Mouse (Mus musculus) megakaryocyte progenitor cell, adult 5-6 weeks (primary cell): ENCODE data around the gene Ppp1r14a. TPM values are rescaled to one million over a fixed set of nuclear protein-coding genes. Genes with fewer than 3 reads are reported as not detected.
A peak's percentile ranks its signal among the peaks of the same experiment; 100 is the strongest.

Source experiments
- ATAC-seq: replicated peaks from 2 replicates; pipeline ENCODE4 v1.8.0; 2016; ENCODE audit warnings: mild to moderate bottlenecking, moderate TSS enrichment, inconsistent platforms; ENCODE audit not compliant: poor library complexity
- total RNA-seq, 2 experiments: library from RNA; stranded (forward) in 1 of 2; stranded (reverse) in 1 of 2; fragments of 157-497, 149-512 nt in 1 of 2; fragments of 200-1000 nt in 1 of 2; gene quantifications; 2 replicates each; pipeline versions ENCODE4 v1.2.3 to v1.2.4; 2015 to 2017

The Ppp1r14a gene
- total RNA-seq (2015), result not detected in 2 replicates
- total RNA-seq (2017), result 1.1 TPM in 1 of 2 replicates, not detected in the other

DNA sequence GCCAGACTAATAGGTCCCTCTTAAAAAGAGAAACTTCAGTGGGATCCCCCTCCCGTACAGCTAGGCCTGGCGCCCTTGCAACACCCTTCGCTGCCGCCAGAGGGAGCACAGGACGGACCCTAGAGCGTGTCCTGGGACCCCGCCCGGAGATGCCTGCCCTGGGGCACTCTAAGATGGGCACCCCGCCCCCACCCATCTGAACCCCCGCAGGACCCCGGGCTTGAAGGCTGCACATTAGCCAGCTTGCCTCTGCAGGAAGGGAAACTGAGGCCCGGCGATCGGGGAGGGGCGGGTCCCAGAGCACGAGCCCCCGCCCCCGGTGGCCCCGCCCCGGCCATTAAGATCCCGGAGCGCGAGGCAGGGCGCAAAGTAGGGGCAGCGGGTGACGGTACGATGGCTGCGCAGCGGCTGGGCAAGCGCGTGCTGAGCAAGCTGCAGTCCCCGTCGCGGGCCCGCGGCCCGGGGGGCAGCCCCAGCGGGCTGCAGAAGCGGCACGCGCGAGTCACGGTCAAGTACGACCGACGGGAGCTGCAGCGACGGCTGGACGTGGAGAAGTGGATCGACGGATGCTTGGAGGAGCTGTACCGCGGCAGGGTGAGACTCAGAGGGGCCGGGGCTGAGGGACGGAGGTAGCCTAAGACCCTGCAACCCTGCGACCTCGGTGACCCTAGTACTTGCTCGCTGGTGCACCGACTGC is at the start of gene Ppp1r14a:
TSS of gene Ppp1r14a (plus strand) at position 367 of the 697 bp plus-strand sequence.
- peak; percentile 84 for ATAC-seq

DNA sequence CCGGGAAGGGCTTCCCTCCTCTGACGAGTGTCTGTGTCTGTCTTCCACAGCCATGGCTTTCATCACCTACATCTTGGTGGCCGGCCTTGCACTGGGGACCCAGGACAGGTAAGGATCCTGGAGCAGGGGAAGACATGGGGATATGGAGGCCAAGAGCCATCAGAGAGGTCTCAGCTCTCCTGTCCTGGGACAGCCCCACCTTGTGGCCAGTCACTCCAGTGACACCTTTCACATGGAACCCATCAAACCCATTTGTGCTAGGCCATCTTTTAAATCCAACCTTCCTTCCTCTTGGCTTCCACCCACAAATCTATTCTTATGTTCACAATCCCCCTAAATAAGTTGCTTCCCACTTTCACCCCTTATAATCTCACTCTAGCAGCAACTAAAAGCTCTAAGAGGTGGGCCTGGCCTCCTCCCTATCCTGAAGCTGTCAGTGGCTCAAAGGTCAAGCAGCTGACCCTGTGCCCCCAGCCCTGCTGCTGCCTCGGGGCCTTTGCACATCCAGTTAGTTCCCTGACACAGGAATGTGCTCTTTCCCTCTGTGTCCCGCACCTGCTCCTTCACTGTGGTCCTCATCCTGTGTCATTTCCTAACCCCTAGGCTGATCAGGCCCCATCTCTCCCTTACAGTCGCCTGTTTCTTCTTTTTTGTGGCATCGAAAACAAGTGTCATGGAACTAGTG is 44.2 kb upstream of the Ppp1r14a start:
- peak; percentile 65 for ATAC-seq

DNA sequence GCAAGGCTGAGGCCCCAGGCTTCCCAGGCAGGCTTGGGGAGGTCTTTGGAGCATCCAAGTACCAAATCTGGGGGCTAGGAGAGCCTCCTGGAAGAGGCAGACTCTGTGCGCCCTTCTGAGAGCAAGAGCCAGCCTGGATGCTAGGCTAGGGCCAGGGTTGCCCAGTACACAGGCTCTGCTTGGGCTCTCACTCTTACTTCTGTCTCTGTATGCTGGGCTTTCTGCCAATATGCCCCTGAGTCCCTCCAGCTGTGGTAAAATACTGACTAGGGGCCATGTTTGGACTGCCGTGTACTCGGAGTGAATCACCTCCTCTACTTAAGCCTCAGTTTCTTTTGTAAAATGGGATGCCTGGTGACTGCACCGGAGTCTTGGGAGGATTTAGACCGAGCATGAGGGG is 43.1 kb upstream of the Ppp1r14a start:
- ATAC-seq, result no peak

DNA sequence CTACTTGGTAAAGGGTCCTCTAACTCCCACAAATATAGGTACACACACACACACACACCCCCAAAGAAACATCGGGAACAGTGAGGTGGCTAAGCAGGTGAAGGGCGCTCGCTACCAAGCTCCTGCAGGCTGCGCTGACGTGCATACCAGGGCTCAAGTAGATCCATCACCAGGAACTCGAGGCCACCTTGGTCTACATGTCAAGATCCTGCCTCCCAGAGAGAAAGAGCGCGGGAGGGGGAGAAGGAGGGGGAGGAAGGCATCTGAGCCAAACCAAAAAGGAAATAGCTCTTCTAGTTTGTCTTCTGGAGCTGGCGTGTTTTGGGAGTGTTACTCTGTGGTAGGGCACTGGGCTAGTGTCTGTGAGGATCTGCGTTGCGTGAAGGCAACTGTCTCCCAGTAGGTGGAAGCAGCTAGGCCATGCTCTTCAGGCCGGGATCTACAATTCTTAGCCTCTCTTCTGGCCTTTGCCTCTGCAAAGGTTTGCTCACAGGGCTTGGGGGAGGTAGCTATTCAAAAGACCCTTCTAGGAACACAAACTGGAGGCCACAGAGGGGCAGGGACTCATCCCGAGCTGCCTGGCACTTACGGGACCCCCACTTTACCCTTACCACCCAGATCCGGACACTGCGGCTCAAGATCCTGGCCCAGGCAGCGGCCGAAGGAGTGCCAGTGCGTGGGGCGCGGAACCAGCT is 42.3 kb upstream of the Ppp1r14a start:
- no peak for ATAC-seq

DNA sequence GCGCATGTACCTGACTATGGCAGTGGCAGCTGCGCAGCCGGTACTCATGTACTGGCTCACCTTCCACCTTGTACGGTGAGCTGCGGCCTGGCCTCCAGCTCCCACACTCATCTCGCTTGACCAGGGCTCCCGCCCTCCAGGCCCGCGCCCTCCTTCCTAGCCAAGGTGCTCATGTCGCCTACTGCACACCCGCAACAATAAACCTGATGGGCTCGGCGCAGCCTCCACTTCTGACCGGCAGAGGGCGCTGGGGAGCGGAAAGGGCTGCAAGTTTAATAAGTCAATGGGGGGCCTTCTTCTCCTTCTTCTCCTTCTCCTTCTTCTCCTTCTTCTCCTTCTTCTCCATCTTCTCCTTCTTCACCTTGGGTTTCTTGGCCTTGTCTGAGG is 41.8 kb upstream of the Ppp1r14a start:
- peak; percentile 76 for ATAC-seq

GRCm38 (mm10) chr7:29247706-29248105 is 41.4 kb upstream of the Ppp1r14a start:
- 0 out of 2 replicates have a peak, but pooled peaks have one; percentile 7 for ATAC-seq

DNA sequence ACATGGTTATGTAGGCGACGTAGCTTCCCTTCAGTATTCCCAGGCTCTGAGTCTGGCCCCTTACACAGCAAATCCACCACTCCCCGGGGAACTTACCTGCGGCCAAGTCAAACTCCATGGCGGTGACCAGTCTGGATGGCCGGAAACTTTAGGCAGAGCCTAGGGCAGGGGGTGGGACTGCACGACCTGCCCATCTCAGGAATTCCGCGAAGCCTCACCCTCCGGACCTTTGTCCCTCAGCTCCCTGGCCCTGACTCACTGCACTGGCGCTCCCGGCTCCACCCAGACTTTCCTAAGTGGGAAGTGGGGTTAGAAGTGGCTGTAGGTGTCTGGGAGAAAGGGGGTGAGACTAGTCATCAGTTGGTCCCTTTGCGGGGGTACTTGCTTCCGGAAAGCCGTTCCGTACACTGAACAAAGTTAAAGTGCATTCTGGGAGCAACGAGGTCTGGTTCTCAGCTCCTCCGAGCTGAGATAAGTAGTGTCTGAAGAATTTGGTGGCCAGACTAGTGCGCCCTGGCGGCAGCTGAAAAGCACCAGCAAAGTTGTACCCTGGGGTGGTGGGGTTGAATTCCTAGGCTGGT is 40.8 kb upstream of the Ppp1r14a start, which contains the start of gene 2200002D01Rik:
TSS of gene 2200002D01Rik (minus strand) at position 206 of the 581 bp plus-strand sequence.
- ATAC-seq, result 0 out of 2 replicates have a peak, but pooled peaks have one; percentile 30

GRCm38 (mm10) chr7:29251166-29251565 is 37.9 kb upstream of the Ppp1r14a start:
- no peak for ATAC-seq

DNA sequence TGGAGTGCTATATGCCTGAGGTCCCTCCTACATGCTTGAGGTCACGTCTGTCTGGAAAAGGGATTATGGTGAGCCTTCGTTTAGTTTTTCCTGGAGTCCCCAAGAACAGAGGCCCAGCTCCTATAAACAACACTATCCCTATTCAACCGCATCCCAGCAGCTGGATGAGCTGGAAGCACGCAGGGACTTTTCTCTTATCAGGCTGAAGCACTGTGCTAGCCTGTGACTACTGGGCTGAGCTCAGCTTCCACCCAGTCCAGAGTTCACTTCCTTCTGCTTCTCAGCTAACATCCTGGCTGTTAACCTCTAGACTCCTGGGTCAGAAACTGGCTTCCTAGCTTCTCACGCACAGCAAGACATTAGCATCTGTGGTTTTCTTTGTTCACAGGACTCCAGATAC is 35.3 kb upstream of the Ppp1r14a start:
- ATAC-seq, result peak; percentile 49; the same call in 1 of the 2 replicates

DNA sequence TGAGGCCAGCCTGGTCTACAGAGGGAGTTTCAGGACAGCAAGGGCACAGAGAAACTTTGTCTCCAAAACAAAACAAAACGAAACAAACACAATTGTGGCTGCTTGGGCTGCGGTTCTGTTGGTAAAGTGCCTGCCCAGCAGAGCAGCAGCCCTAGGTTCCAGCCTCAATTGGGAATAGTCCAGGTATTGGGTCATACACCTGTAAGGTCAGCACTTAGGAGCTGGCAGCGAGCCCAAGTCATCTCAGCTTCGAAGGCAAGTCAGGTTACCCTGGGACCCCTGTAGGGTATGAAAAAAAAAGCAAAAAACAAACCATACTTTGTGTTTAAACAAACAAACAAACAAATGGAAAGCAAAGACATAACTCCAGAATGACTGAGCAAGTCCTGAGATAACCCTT is 33.2 kb upstream of the Ppp1r14a start:
- ATAC-seq, result no peak

DNA sequence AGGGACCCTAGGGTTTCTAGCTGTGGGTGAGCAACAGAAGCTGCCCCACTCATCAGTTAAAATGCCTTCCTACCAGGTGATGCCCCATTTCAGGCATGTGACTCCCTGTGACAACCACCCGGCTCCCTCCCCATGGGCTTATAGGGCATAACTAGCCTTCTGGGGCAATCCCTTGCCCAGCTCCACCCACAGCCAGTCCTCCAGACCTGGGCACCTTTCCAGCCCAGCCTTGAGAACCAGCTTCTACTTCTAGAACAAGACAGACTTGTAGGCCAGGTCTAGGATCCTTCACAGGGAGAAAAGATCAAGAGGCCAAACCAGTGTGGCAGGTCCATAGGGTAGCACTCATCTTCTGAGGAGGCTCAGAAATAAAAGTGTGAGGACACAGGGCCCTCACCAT is 31.7 kb upstream of the Ppp1r14a start:
- no peak for ATAC-seq

GRCm38 (mm10) chr7:29259781-29260730 is 29.1 kb upstream of the Ppp1r14a start:
- no peak for ATAC-seq

DNA sequence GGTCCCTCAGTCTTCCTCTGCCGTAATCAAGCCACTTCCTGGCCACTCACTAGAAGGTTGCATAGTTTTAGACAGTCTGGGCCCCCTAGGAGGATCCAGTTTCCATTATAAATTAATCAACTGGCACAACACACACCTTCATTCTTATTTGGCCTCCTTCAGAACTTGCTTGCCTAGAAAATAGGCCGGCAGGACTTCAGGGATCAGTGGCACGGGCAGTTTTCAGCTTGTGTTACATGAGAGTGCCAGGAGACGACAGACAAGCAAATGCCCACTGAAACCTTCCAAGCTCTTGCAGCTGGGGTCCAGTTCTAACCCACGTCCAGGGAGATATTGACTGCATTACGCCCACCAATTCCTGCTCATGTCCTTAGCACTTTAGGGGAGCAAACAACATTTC is 27.0 kb upstream of the Ppp1r14a start:
- 0 out of 2 replicates have a peak, but pooled peaks have one; percentile 14 for ATAC-seq

- ATAC-seq, result no peak
These were observed 25.3 kb upstream of the Ppp1r14a start for GRCm38 (mm10) chr7:29263831-29264230.

DNA sequence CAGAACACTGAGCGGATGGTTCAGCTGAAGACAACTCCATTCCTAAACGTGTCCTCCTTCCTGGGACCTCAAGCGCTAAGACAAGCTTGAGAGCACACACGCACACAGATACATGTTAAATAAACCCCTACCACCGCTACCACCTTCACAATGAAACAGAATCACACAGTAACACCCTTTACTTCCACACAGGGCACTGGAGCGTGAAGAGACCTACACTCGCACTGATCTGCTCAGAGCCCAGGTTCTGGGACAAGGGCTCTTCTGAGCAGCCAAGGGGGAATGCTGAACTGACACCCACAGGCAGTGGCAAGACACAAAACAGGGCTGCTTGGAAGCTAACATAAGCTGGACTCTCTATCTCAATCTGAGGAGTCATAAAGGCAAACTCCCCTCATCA is 23.5 kb upstream of the Ppp1r14a start:
- ATAC-seq, result no peak

GRCm38 (mm10) chr7:29266931-29267330 is 22.2 kb upstream of the Ppp1r14a start:
- no peak for ATAC-seq

DNA sequence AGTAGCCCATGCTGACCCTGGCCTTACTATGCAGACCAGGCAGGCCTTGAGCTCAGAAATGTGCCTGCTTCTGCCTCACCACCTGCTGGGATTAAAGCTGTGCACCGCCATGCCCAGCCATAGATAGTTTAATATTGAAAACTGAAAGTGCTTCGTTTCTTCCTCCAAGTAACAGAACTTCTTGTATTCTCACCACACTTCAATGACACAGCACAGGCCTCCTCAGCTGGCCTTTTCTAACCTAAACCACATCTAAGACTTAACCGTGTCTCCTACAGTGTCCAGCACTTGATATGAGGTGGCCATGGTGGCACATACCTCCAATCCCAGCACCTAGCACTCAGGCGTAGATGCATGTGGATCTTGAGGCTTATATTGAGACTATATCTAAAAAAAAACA is 18.7 kb upstream of the Ppp1r14a start:
- peak; percentile 44 for ATAC-seq

GRCm38 (mm10) chr7:29271687-29272465 is 17.2 kb upstream of the Ppp1r14a start:
- ATAC-seq, result peak; percentile 65

- ATAC-seq, result no peak
These were observed 12.4 kb upstream of the Ppp1r14a start for GRCm38 (mm10) chr7:29276715-29277114.
